Mouse (Mus musculus) megakaryocyte progenitor cell, adult 5-6 weeks (primary cell): ENCODE data around the gene Ddx31. TPM values are rescaled to one million over a fixed set of nuclear protein-coding genes. Genes with fewer than 3 reads are reported as not detected.

Experiments
- ATAC-seq: replicated peaks from 2 replicates; pipeline ENCODE4 v1.8.0; 2016; ENCODE audit warnings: mild to moderate bottlenecking, moderate TSS enrichment, inconsistent platforms; ENCODE audit not compliant: poor library complexity
- total RNA-seq, 2 experiments: library from RNA; stranded (forward) in 1 of 2; stranded (reverse) in 1 of 2; fragments of 157-497, 149-512 nt in 1 of 2; fragments of 200-1000 nt in 1 of 2; gene quantifications; 2 replicates each; pipeline versions ENCODE4 v1.2.3 to v1.2.4; 2015 to 2017

The Ddx31 gene
- total RNA-seq, 2 experiments from 2014 or later: 9.7 to 17.0 TPM

- no peak for ATAC-seq
Observed at GRCm38 (mm10) chr2:28860678-28861423, 20.6 kb downstream of the Ddx31 start.

DNA sequence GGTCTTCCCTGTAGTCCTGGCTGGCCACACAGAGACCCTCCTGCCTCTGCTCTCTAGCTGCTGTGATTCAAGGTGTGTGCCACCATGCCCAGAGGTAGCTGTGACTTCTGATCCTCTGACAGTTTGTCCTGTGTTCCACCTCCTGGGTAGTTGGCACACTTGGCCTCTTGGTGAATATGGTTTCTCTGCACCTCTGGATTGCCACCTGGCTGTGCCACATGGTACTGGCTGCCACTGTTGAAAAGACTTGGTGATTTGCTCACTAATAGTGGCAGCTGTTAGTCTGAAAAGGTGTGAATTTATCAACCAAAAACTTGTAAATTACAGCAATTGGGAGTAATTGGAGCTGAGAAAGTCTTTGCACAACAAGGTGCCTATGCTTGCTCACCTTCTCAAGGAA lies 23.7 kb downstream of the Ddx31 start:
- ATAC-seq: no peak

- ATAC-seq: no peak
Observed at GRCm38 (mm10) chr2:28867495-28867894, 27.3 kb downstream of the Ddx31 start.

- no peak for ATAC-seq
Observed at GRCm38 (mm10) chr2:28875554-28875953, 35.3 kb downstream of the Ddx31 start.

DNA sequence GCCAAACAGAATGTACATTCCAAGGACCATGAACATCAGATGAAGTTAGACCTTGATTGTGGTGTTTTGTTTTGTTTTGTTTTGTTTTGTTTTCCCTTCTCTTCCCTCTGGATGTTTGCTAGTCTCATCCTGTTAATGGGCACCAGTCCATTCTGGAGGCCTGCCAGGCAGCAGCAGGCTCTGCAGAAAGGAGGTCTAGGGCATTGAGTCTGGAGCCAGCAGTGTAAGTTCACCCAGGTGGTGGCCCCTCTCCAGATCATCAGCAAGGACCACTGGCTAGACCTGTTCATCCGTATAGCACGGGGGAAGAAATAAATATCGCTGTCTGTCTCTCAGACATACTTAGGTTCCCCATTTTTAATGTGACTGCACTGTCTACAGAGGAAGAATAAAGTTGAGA lies 41.1 kb downstream of the Ddx31 start:
- ATAC-seq: no peak

DNA sequence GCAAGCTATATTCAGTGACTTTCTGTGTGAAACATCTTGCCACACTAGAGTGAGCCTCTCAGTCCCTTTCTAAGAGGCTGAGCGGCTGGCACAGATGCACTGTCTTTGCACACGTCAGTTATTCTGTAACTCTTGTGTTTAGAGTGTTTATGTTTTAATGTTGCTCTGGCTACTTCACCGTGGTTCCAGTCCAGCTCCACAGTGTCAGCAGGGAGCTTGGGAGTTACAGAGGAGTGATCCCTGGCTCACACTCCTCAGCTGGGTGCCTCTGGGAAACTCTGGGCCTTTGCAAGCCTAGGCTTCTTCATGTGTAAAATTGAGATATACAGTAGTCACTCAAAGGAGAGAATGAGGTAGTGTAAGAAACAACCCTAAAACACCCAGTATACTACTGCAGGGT lies 41.8 kb downstream of the Ddx31 start:
- ATAC-seq: no peak

- ATAC-seq: no peak
Observed at GRCm38 (mm10) chr2:28882826-28883485, 42.8 kb downstream of the Ddx31 start.

GRCm38 (mm10) chr2:28884914-28885313 lies 44.7 kb downstream of the Ddx31 start:
- ATAC-seq: no peak

- no peak for ATAC-seq
Observed at GRCm38 (mm10) chr2:28892796-28893195, 52.6 kb downstream of the Ddx31 start.

DNA sequence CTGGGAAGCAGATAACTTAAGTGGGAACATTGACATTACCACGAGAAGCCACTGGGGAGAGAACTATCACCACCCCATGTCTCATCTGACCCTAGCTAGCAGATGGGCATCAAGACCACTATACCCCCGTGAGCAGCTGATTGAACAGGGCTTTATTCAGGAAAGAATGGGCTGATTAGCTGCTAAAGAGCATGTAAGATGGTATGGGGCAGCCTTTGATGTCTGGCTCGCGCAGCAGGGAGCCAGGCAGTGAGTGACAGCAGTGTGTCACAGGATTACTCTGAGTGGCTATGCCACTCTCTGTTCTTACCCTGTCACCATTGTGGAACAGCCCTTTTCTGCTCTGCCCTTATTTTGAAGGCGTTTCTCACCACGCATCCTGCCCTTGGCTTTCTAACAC lies 53.3 kb downstream of the Ddx31 start:
- ATAC-seq: no peak

- ATAC-seq: no peak
Observed at GRCm38 (mm10) chr2:28895876-28896275, 55.7 kb downstream of the Ddx31 start.

DNA sequence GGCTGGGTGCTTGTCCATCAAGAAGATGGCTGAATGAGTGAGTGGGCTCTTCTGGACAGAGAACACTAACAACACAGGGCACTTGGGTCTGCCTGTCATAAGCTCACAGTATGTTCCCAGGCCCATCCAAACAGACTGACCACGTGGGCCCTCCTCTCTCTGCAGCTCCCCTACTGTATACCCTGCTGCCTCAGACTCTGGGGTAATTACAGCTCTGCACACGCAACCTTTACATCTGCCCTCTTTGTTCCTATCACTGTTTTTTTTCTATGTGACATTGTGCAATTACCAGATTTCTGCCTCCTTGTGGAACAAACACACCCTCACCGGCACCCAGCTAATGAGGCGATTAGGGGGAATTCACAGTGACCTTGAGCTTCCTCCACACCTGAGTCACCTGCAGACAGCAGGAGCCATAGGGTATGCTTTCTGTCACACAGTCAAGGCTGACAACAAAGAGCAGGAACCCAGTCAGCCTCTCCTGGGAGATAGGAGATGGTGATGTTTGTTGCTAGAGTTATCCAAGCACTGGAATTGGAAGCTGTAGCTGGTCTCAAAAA lies 57.2 kb downstream of the Ddx31 start:
- no peak for ATAC-seq

DNA sequence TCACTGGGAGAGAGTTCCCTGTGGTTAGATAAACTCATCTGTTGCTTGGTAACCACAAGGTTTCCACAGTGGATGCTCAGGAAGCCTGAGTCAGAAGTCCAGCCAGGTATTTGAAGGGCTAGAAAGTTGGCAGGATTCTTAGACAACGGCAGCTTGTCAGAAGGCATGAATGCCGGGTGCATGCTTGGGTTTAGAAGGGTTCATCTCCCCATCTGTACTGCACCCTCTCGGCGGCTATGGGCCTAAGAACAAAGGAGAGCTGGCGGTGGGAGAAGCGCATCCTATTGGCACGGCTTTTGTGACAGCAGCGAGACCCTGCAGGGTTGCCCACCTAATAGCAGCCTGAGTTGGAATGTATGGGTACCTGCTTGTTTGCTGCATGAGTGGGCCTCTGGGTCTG lies 62.1 kb downstream of the Ddx31 start:
- no peak for ATAC-seq

DNA sequence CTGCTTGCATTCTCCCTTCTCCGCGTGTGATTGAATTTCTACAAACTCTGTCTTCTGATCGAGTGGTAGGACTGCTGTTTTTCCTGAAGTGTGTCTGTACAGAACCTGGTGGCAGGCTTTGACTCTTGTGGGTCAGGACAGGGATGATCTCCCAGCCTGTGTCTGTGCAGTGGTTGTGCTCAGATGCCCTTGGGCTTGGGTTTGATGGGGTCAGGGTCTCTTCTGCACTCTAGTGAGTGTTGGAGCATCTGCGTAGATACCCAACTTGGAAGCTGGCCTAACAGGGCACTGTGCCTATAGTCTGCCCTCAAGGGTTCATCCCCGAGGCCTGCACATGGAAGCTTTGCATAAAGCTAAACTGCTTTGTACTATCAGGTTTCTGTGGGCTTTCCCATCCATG lies 63.7 kb downstream of the Ddx31 start:
- ATAC-seq: no peak

- ATAC-seq: no peak
Observed at GRCm38 (mm10) chr2:28904786-28905185, 64.6 kb downstream of the Ddx31 start.

DNA sequence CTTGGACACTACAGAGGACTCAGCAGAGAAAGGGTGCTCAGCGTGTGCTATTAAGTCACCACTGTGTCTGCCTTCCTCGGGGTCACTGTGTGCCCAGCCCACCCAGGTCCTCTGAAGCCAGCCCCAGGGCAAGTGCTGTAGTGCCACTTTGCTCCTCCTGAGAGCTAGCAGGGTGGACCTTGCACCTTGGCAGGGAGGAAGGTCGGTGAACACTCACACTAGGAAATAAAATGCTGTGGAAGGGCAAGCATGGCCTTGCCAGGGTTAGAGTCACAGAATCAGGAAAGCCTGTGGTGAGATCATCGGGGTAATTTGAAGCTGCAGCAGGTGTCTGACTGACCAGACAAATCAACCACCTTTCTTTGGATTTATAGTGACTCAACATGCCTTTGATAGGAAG lies 65.4 kb downstream of the Ddx31 start:
- ATAC-seq: no peak

GRCm38 (mm10) chr2:28907691-28908388 lies 67.6 kb downstream of the Ddx31 start:
- ATAC-seq: no peak

DNA sequence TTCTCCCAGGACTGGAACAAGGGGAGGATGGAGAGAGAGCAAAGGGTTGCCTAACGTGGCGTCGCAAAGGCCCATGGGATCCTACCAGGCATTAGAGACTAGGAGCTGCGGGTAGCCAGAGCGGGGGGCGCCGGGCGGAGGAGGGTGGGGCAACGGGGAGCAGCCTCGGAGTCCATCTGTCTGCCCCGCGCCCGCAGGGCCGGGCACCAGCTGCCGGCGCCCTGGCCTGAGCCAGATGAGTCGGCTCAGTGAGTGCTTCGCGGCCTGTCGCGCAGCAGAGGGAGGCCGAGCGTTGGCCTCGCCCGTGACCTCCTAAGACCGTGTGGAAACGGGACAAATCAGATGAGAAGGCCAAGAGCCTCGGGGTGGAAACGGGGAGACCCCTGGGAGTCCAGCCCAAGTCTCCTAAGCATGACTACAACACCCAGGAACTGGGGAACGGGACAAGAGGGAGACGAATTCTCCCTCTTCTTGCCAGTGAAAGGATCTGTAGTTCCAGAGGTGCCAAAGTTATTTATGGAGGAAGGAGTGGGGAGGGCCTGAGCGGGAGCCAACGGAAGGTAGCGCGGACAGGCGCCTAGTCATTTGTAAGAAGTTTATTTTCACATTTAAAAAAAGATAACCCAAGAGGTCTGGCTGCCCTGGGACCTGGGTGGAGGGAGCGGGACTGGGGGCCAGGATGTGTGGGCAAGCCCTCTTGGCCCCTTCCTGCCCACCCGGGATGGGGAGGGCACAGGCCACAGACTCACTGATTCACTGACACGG lies 68.4 kb downstream of the Ddx31 start:
- ATAC-seq: no peak

DNA sequence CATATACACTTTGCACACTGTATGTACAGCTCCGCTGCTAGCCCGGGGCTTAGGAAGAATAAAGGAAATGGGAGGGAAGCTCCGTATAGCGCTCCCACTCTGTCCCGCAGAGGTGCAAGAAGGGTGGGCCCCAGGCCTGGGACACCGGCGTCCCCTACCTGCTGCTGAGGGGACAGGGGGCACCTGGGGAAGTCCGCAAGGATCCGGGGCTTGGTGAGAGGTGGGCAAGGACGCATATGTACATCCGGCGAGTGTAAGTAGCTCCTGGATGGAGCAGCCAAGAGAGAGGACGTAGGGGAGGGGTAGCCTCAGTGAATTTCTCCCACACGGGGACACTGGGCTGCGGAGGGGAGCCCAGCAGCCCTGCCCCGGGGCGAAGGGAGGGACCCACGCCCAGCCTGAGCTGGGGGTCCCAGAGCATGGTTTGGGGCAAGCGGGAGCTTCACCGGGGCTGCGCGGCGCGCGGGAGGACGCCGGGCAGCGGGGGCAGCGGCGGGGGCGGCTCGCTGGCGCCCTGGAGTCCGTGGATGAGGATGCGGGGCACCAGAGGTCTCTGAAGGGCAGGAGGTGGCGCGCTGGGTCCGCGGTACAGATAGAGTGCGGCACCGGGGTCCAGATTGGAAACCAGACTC lies 69.1 kb downstream of the Ddx31 start:
- ATAC-seq: no peak
